Mouse (Mus musculus): ENCODE results near the gene Slc13a3. TPM values are rescaled to one million over a fixed set of nuclear protein-coding genes. Genes with fewer than 3 reads are reported as not detected.

The Slc13a3 gene
- total and polyA plus RNA-seq, 3 experiments: not detected

DNA sequence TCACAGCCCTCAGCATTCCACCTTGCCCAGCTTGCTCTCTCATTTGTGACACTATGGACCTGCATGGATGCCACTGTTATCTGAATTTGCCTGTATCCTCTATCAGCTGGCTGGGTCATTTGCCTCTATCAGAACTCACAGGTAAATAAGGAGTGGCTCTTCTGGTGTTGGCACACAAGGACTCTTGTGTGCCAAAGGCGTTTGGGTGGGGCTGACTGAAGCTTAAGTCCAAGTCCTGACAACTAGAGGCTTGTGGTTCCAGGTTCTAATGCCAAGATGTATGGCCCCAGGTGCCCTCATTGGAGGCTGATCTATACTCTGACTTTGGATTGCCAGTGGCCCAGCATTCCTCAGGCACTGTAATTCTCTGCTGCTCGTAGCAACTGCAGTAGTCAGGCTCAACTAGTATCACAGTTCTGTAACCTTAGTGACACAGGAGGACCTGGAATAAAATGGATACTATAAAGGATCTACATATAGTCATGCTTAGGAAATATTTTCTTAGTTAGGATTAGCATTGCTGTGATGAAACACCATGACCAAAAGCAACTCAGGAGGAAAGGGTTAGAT, 24.8 kb upstream of the Slc13a3 start:
- H3K9ac ChIP-seq (ENCODE audit: insufficient read depth, low read depth): no peak overlapping the region
- H3K36me3 ChIP-seq (replicated peaks in 1 of 2; ENCODE audit: control insufficient read depth in 1 of 2, insufficient read depth in 1 of 2, low read length in 1 of 2): no peaks in the 10 kb centered on the region
- TF ChIP-seq ZC3H11A (IDR thresholded peaks at IDR 0.05; ENCODE audit: low read depth, low read length) (no peak), PAX5 (IDR thresholded peaks at IDR 0.05; ENCODE audit: low read length) (no peak), E2F4 (IDR thresholded peaks at IDR 0.05; ENCODE audit: insufficient replicate concordance, low read depth, low read length) (no peak), RAD21 (IDR thresholded peaks at IDR 0.05; ENCODE audit: low read depth, low read length) (no peak), GABPA (IDR thresholded peaks at IDR 0.05; ENCODE audit: insufficient replicate concordance, low read depth, low read length) (no peak), ZMIZ1 (IDR thresholded peaks at IDR 0.05; ENCODE audit: low read depth, low read length) (no peak), ELF1 (IDR thresholded peaks at IDR 0.05; ENCODE audit: low read depth, low read length) (no peak), SMC3 (IDR thresholded peaks at IDR 0.05; ENCODE audit: low read depth, low read length) (no peak), USF2 (conservative IDR thresholded peaks at IDR 0.05; ENCODE audit: low read depth, low read length) (no peak), CTCF (conservative IDR thresholded peaks at IDR 0.05 in 1 of 2, IDR thresholded peaks at IDR 0.05 in 1 of 2; ENCODE audit: low read depth in 2 of 2, low read length in 2 of 2) (no peak), MEF2A (IDR thresholded peaks at IDR 0.05; ENCODE audit: borderline replicate concordance, low read depth, low read length) (no peak), MYC (IDR thresholded peaks at IDR 0.05; ENCODE audit: low read depth, low read length) (no peak), TCF12 (IDR thresholded peaks at IDR 0.05; ENCODE audit: low read depth, low read length) (no peak), UBTF (IDR thresholded peaks at IDR 0.05; ENCODE audit: low read depth, low read length) (no peak), MXI1 (IDR thresholded peaks at IDR 0.05; ENCODE audit: low read depth, low read length) (no peak), JUN (IDR thresholded peaks at IDR 0.05; ENCODE audit: insufficient read depth, low read depth, low read length) (no peak), USF1 (IDR thresholded peaks at IDR 0.05; ENCODE audit: low read depth, low read length) (no peak), ETS1 (conservative IDR thresholded peaks at IDR 0.05; ENCODE audit: low read depth, low read length) (no peak), POLR2AphosphoS2 (IDR thresholded peaks at IDR 0.05; ENCODE audit: low read depth, low read length) (no peak)
- no peak overlapping the region for H3K27ac ChIP-seq (ENCODE audit: insufficient read depth, low read depth)
- H3K4me1 ChIP-seq (ENCODE audit: control insufficient read depth in 1 of 2, insufficient read depth in 2 of 2): peaks cover 3 to 11% of the 10 kb centered on the region in 2 experiments; a peak in 3 of 4 replicates
- in situ Hi-C loops (cut with MboI; ENCODE audit: low pct_ligation_motif_present, low pct_unique_long_range_greater_than_20kb, low sequenced_read_pairs) (no loop called here), dilution Hi-C loops (cut with MboI; ENCODE audit: extremely low pct_ligation_motif_present, extremely low pct_unique_long_range_greater_than_20kb, low sequenced_read_pairs) (no loop called here)
- H3K9me3 ChIP-seq (replicated peaks; ENCODE audit: low read length): peaks cover 12% of the 10 kb centered on the region
- no peak overlapping the region for H3K4me2 ChIP-seq (ENCODE audit: insufficient read depth, low read depth, poor library complexity, severe bottlenecking)
- no peak overlapping the region for H3K4me3 ChIP-seq (replicated peaks in 1 of 3; ENCODE audit: low read depth in 2 of 3, low read length in 2 of 3, poor library complexity in 1 of 3)
- DNase-seq (ENCODE audit: extremely low read depth): no peak
- peaks cover 68% of the 10 kb centered on the region for H3K27me3 ChIP-seq (replicated peaks)
- H3K79me2 ChIP-seq (replicated peaks; ENCODE audit: control insufficient read depth, extremely low read depth, insufficient read depth, poor library complexity, severe bottlenecking): no peaks in the 10 kb centered on the region

DNA sequence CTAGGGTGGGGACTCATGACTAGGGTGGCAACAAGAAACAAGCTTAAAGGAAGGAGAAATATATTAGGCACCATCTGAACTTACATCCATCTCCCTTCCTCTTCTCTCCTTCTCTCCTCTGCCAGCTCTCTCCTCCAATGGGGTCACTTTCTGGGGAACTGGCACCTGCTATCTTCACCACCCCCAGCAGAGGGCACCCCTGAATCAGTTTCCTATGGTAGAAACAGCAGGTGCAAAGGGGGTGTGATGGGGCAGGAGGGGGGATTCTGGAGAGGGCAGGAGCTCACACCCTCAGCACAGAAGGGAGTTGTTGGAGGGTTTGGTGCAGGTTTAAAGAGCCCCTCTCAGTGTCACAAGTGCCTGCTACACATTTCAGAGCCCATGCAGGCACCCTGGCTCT, 23.2 kb upstream of the Slc13a3 start:
- TF ChIP-seq UBTF (IDR thresholded peaks at IDR 0.05; ENCODE audit: low read depth, low read length) (no peak), RAD21 (IDR thresholded peaks at IDR 0.05; ENCODE audit: low read depth, low read length) (peak; percentile 37), CTCF (conservative IDR thresholded peaks at IDR 0.05 in 1 of 2, IDR thresholded peaks at IDR 0.05 in 1 of 2; ENCODE audit: low read depth in 2 of 2, low read length in 2 of 2) (peak; percentile 17 to 61; a peak in 2 of 4 replicates), NRF1 (IDR thresholded peaks at IDR 0.05; ENCODE audit: low read depth, low read length) (no peak)
- peaks cover 12% of the 10 kb centered on the region for H3K9me3 ChIP-seq (replicated peaks; ENCODE audit: low read length)
- H3K4me2 ChIP-seq (ENCODE audit: insufficient read depth, low read depth, poor library complexity, severe bottlenecking): no peak overlapping the region
- H3K36me3 ChIP-seq (replicated peaks in 1 of 2; ENCODE audit: control insufficient read depth in 1 of 2, insufficient read depth in 1 of 2, low read length in 1 of 2): no peaks in the 10 kb centered on the region
- H3K4me1 ChIP-seq (ENCODE audit: control insufficient read depth in 1 of 2, insufficient read depth in 2 of 2): peaks cover 3 to 17% of the 10 kb centered on the region in 2 experiments; a peak in 3 of 4 replicates
- no peak overlapping the region for H3K4me3 ChIP-seq (replicated peaks in 1 of 3; ENCODE audit: low read depth in 2 of 3, low read length in 2 of 3, poor library complexity in 1 of 3)
- H3K79me2 ChIP-seq (replicated peaks; ENCODE audit: control insufficient read depth, extremely low read depth, insufficient read depth, poor library complexity, severe bottlenecking): peaks cover 5% of the 10 kb centered on the region; the same call in 1 of the 2 replicates
- H3K27ac ChIP-seq (ENCODE audit: insufficient read depth, low read depth): no peak overlapping the region
- in situ Hi-C loops (cut with MboI; ENCODE audit: low pct_ligation_motif_present, low pct_unique_long_range_greater_than_20kb, low sequenced_read_pairs) (no loop called here), dilution Hi-C loops (cut with MboI; ENCODE audit: extremely low pct_ligation_motif_present, extremely low pct_unique_long_range_greater_than_20kb, low sequenced_read_pairs) (no loop called here)
- H3K27me3 ChIP-seq (replicated peaks): peaks cover 55% of the 10 kb centered on the region
- DNase-seq (ENCODE audit: extremely low read depth): peak; percentile 33
- no peak overlapping the region for H3K9ac ChIP-seq (ENCODE audit: insufficient read depth, low read depth)
